Mouse (Mus musculus): ENCODE measurements around the gene Ly75. TPM values are rescaled to one million over a fixed set of nuclear protein-coding genes. Genes with fewer than 3 reads are reported as not detected.

Gene Ly75
- polyA plus RNA-seq, 1 experiment = 20.8 TPM

DNA sequence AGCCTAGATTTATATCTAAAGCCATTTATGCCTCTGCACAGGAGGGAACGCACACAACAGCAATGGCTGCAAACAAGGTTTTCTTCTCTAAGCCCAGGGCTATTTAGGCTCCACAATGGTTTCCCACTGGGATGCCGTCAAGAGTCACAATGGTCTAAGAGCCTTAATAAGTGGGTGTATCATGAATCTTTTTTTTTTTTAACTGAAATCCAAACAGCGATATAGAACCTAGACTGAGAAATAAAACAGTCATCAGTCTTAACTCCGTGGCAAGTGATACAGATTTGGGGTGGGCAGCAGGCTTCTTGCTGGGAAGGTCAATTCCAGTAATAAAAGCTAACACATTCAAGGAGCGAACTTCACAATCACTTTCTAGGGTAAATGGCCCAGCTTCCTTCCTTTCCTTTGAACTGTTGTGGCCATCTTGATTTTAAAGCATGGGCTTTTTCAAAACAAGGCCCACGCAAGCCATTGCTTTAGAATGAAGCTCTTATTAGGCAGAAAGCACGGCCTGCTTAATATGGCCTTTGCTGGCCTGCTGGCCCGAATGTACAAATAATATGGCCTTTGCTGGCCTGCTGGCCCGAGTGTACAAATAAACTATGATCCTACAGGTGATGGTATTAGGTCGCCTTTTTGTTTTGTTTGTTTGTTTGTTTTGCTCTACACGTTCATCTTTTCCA is 39.4 kb downstream of the Ly75 start:
- Histone ChIP-seq H3K27me3 (ENCODE audit: control insufficient read depth, insufficient read depth, low read length) (no peaks in the 10 kb centered on the region), H3K27ac (ENCODE audit: control insufficient read depth, insufficient read depth, low read length) (no peak overlapping the region), H3K36me3 (ENCODE audit: control insufficient read depth, insufficient read depth, low read length) (peaks cover 7% of the 10 kb centered on the region; the same call in 1 of the 2 replicates), H3K4me3 (ENCODE audit: control insufficient read depth, insufficient read depth, low read length) (no peak overlapping the region), H3K4me1 (replicated peaks; ENCODE audit: control insufficient read depth, insufficient read depth, low read length) (0 out of 2 replicates have a peak, but pooled peaks cover 2% of the 10 kb centered on the region)
- no peak for DNase-seq
- WGBS = 97% methylated on average over 11 of the region's 11 CpGs
- TF ChIP-seq CTCF (IDR thresholded peaks at IDR 0.05; ENCODE audit: borderline replicate concordance, control insufficient read depth, extremely low read depth, insufficient read depth, low read length, poor library complexity) = no peak
- no peak for TF ChIP-seq POLR2A (IDR thresholded peaks at IDR 0.05; ENCODE audit: control insufficient read depth, extremely low read depth, insufficient read depth, low read length, poor library complexity)

- H3K4me1 ChIP-seq (replicated peaks; ENCODE audit: control insufficient read depth, insufficient read depth, low read length) = no peaks in the 10 kb centered on the region
- DNase-seq = no peak
- TF ChIP-seq CTCF (IDR thresholded peaks at IDR 0.05; ENCODE audit: borderline replicate concordance, control insufficient read depth, extremely low read depth, insufficient read depth, low read length, poor library complexity) (no peak), POLR2A (IDR thresholded peaks at IDR 0.05; ENCODE audit: control insufficient read depth, extremely low read depth, insufficient read depth, low read length, poor library complexity) (no peak)
- WGBS = 30% methylated on average over 4 of the region's 4 CpGs
- no peaks in the 10 kb centered on the region; the same call in 1 of the 2 replicates for H3K36me3 ChIP-seq (ENCODE audit: control insufficient read depth, insufficient read depth, low read length)
- no peaks in the 10 kb centered on the region for H3K27me3 ChIP-seq (ENCODE audit: control insufficient read depth, insufficient read depth, low read length)
- no peak overlapping the region for H3K4me3 ChIP-seq (ENCODE audit: control insufficient read depth, insufficient read depth, low read length)
- no peak overlapping the region for H3K27ac ChIP-seq (ENCODE audit: control insufficient read depth, insufficient read depth, low read length)
Observed at GRCm38 (mm10) chr2:60342107-60342880, 40.8 kb downstream of the Ly75 start.

DNA sequence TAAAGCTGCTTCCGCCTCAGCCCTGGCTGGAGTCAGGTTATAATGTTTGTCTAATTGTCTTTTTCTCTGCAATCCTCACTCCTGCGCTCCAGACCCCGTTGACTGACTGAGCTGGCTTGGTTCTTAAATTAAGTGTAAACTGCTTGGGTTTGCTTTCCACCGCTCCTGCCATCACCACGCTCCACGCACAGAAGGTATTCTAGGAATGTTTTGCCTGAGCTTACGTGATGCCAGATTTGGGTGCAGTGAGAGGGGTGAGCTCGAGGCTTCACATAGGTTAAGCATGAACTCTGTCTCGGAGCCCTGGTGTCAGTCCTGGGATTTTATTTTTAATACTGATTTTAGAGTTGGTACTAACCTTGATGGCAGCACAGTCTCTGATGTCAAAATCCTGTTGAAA is 45.2 kb downstream of the Ly75 start:
- TF ChIP-seq CTCF (IDR thresholded peaks at IDR 0.05; ENCODE audit: borderline replicate concordance, control insufficient read depth, extremely low read depth, insufficient read depth, low read length, poor library complexity) (no peak), POLR2A (IDR thresholded peaks at IDR 0.05; ENCODE audit: control insufficient read depth, extremely low read depth, insufficient read depth, low read length, poor library complexity) (no peak)
- 95% methylated on average over 9 of the region's 9 CpGs for WGBS
- no peaks in the 10 kb centered on the region for H3K4me1 ChIP-seq (replicated peaks; ENCODE audit: control insufficient read depth, insufficient read depth, low read length)
- no peaks in the 10 kb centered on the region for H3K27me3 ChIP-seq (ENCODE audit: control insufficient read depth, insufficient read depth, low read length)
- no peak for DNase-seq
- H3K36me3 ChIP-seq (ENCODE audit: control insufficient read depth, insufficient read depth, low read length) = no peaks in the 10 kb centered on the region
- H3K27ac ChIP-seq (ENCODE audit: control insufficient read depth, insufficient read depth, low read length) = no peak overlapping the region
- H3K4me3 ChIP-seq (ENCODE audit: control insufficient read depth, insufficient read depth, low read length) = no peak overlapping the region

GRCm38 (mm10) chr2:60328641-60329040 is 54.5 kb downstream of the Ly75 start:
- DNase-seq = no peak
- 96% methylated on average over 10 of the region's 10 CpGs for WGBS
- H3K27ac ChIP-seq (ENCODE audit: control insufficient read depth, insufficient read depth, low read length) = no peak overlapping the region
- H3K4me3 ChIP-seq (ENCODE audit: control insufficient read depth, insufficient read depth, low read length) = no peak overlapping the region
- H3K27me3 ChIP-seq (ENCODE audit: control insufficient read depth, insufficient read depth, low read length) = no peaks in the 10 kb centered on the region
- no peaks in the 10 kb centered on the region for H3K4me1 ChIP-seq (replicated peaks; ENCODE audit: control insufficient read depth, insufficient read depth, low read length)
- peaks cover 6% of the 10 kb centered on the region; the same call in 1 of the 2 replicates for H3K36me3 ChIP-seq (ENCODE audit: control insufficient read depth, insufficient read depth, low read length)
- TF ChIP-seq POLR2A (IDR thresholded peaks at IDR 0.05; ENCODE audit: control insufficient read depth, extremely low read depth, insufficient read depth, low read length, poor library complexity) = no peak
- TF ChIP-seq CTCF (IDR thresholded peaks at IDR 0.05; ENCODE audit: borderline replicate concordance, control insufficient read depth, extremely low read depth, insufficient read depth, low read length, poor library complexity) = no peak

- WGBS = 94% methylated on average over 11 of the region's 11 CpGs
- no peaks in the 10 kb centered on the region for H3K4me1 ChIP-seq (replicated peaks; ENCODE audit: control insufficient read depth, insufficient read depth, low read length)
- peaks cover 6% of the 10 kb centered on the region; the same call in 1 of the 2 replicates for H3K36me3 ChIP-seq (ENCODE audit: control insufficient read depth, insufficient read depth, low read length)
- H3K27ac ChIP-seq (ENCODE audit: control insufficient read depth, insufficient read depth, low read length) = no peak overlapping the region
- TF ChIP-seq POLR2A (IDR thresholded peaks at IDR 0.05; ENCODE audit: control insufficient read depth, extremely low read depth, insufficient read depth, low read length, poor library complexity) (no peak), CTCF (IDR thresholded peaks at IDR 0.05; ENCODE audit: borderline replicate concordance, control insufficient read depth, extremely low read depth, insufficient read depth, low read length, poor library complexity) (no peak)
- no peak for DNase-seq
- H3K4me3 ChIP-seq (ENCODE audit: control insufficient read depth, insufficient read depth, low read length) = no peak overlapping the region
- no peaks in the 10 kb centered on the region for H3K27me3 ChIP-seq (ENCODE audit: control insufficient read depth, insufficient read depth, low read length)
Observed at GRCm38 (mm10) chr2:60327581-60327980, 55.5 kb downstream of the Ly75 start.

DNA sequence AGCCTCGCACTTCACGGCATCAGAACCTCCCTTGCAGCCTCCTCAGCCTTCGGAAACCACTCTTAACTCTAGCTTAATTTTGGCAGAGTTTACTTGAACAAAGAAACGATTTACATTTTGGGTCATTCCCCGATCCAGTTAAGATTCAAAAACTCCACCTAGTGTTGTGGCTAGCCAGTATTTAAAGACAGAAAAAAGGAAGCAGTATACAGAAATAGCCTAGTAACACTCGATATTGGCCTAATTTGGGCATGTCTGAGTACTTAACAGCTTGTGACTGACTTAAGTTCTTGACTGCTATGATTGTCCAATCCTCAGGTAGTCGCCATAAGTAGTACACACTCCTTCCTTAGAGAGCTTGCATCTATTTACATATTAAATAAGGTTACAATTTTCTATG is 56.2 kb downstream of the Ly75 start:
- Histone ChIP-seq H3K4me1 (replicated peaks; ENCODE audit: control insufficient read depth, insufficient read depth, low read length) (no peaks in the 10 kb centered on the region), H3K36me3 (ENCODE audit: control insufficient read depth, insufficient read depth, low read length) (peaks cover 6% of the 10 kb centered on the region; the same call in 1 of the 2 replicates), H3K27me3 (ENCODE audit: control insufficient read depth, insufficient read depth, low read length) (no peaks in the 10 kb centered on the region), H3K4me3 (ENCODE audit: control insufficient read depth, insufficient read depth, low read length) (no peak overlapping the region), H3K27ac (ENCODE audit: control insufficient read depth, insufficient read depth, low read length) (no peak overlapping the region)
- no peak for TF ChIP-seq CTCF (IDR thresholded peaks at IDR 0.05; ENCODE audit: borderline replicate concordance, control insufficient read depth, extremely low read depth, insufficient read depth, low read length, poor library complexity)
- TF ChIP-seq POLR2A (IDR thresholded peaks at IDR 0.05; ENCODE audit: control insufficient read depth, extremely low read depth, insufficient read depth, low read length, poor library complexity) = no peak
- no peak for DNase-seq
- 87% methylated on average over 7 of the region's 7 CpGs for WGBS

Measured in thymus, adult 2 months (tissue).